Mouse (Mus musculus): ENCODE results near the gene Sap30. TPM values are rescaled to one million over a fixed set of nuclear protein-coding genes. Genes with fewer than 3 reads are reported as not detected.

Gene Sap30
- polyA plus RNA-seq, 1 experiment from 2014 or later = 93.7 TPM

GRCm38 (mm10) chr8:57443289-57443688 lies 44.4 kb downstream of the Sap30 start:
- no peak overlapping the region for H3K27ac ChIP-seq (replicated peaks; ENCODE audit: low read depth, low read length)
- H3K9me3 ChIP-seq (ENCODE audit: control insufficient read depth, low read length) = no peaks in the 10 kb centered on the region
- ATAC-seq (ENCODE audit: insufficient number of reproducible peaks, low FRiP score, low TSS enrichment, low read depth) (no peak), DNase-seq (ENCODE audit: low spot score) (no peak)
- H3K9ac ChIP-seq (ENCODE audit: low read length) = no peak overlapping the region
- H3K4me1 ChIP-seq (ENCODE audit: control insufficient read depth, insufficient read depth, low read length) = no peaks in the 10 kb centered on the region
- WGBS = 75% methylated on average over 4 of the region's 4 CpGs
- H3K4me3 ChIP-seq (ENCODE audit: low read depth, low read length) = no peak overlapping the region
- H3K36me3 ChIP-seq (ENCODE audit: control insufficient read depth, insufficient read depth, low read length) = no peaks in the 10 kb centered on the region
- no peak overlapping the region for H3K4me2 ChIP-seq (ENCODE audit: low read depth, severe bottlenecking)
- H3K27me3 ChIP-seq (ENCODE audit: control insufficient read depth, insufficient read depth, low read length) = no peaks in the 10 kb centered on the region

- DNase-seq (ENCODE audit: low spot score) (no peak), ATAC-seq (ENCODE audit: insufficient number of reproducible peaks, low FRiP score, low TSS enrichment, low read depth) (no peak)
- H3K4me1 ChIP-seq (ENCODE audit: control insufficient read depth, insufficient read depth, low read length) = no peaks in the 10 kb centered on the region
- no peak overlapping the region for H3K4me3 ChIP-seq (ENCODE audit: low read depth, low read length)
- H3K4me2 ChIP-seq (ENCODE audit: low read depth, severe bottlenecking) = no peak overlapping the region
- no peaks in the 10 kb centered on the region for H3K36me3 ChIP-seq (ENCODE audit: control insufficient read depth, insufficient read depth, low read length)
- no peaks in the 10 kb centered on the region for H3K27me3 ChIP-seq (ENCODE audit: control insufficient read depth, insufficient read depth, low read length)
- WGBS = 87% methylated on average over 5 of the region's 5 CpGs
- no peak overlapping the region for H3K9ac ChIP-seq (ENCODE audit: low read length)
- H3K27ac ChIP-seq (replicated peaks; ENCODE audit: low read depth, low read length) = no peak overlapping the region
- H3K9me3 ChIP-seq (ENCODE audit: control insufficient read depth, low read length) = no peaks in the 10 kb centered on the region
Observed at GRCm38 (mm10) chr8:57441556-57441955, 46.1 kb downstream of the Sap30 start.

GRCm38 (mm10) chr8:57441131-57441530 lies 46.5 kb downstream of the Sap30 start:
- H3K27ac ChIP-seq (replicated peaks; ENCODE audit: low read depth, low read length) = no peak overlapping the region
- ATAC-seq (ENCODE audit: insufficient number of reproducible peaks, low FRiP score, low TSS enrichment, low read depth) = no peak
- H3K9ac ChIP-seq (ENCODE audit: low read length) = no peak overlapping the region
- no peaks in the 10 kb centered on the region for H3K4me1 ChIP-seq (ENCODE audit: control insufficient read depth, insufficient read depth, low read length)
- 79% methylated on average over 4 of the region's 4 CpGs for WGBS
- H3K4me3 ChIP-seq (ENCODE audit: low read depth, low read length) = no peak overlapping the region
- H3K27me3 ChIP-seq (ENCODE audit: control insufficient read depth, insufficient read depth, low read length) = no peaks in the 10 kb centered on the region
- no peaks in the 10 kb centered on the region for H3K36me3 ChIP-seq (ENCODE audit: control insufficient read depth, insufficient read depth, low read length)
- H3K4me2 ChIP-seq (ENCODE audit: low read depth, severe bottlenecking) = no peak overlapping the region
- H3K9me3 ChIP-seq (ENCODE audit: control insufficient read depth, low read length) = no peaks in the 10 kb centered on the region
- DNase-seq (ENCODE audit: low spot score) = no peak

- Histone ChIP-seq H3K36me3 (ENCODE audit: control insufficient read depth, insufficient read depth, low read length) (no peaks in the 10 kb centered on the region), H3K4me3 (ENCODE audit: low read depth, low read length) (no peak overlapping the region), H3K4me2 (ENCODE audit: low read depth, severe bottlenecking) (no peak overlapping the region), H3K27me3 (ENCODE audit: control insufficient read depth, insufficient read depth, low read length) (no peaks in the 10 kb centered on the region), H3K9me3 (ENCODE audit: control insufficient read depth, low read length) (no peaks in the 10 kb centered on the region), H3K4me1 (ENCODE audit: control insufficient read depth, insufficient read depth, low read length) (0 out of 2 replicates have a peak, but pooled peaks cover 3% of the 10 kb centered on the region), H3K9ac (ENCODE audit: low read length) (no peak overlapping the region), H3K27ac (replicated peaks; ENCODE audit: low read depth, low read length) (no peak overlapping the region)
- ATAC-seq (ENCODE audit: insufficient number of reproducible peaks, low FRiP score, low TSS enrichment, low read depth) (no peak), DNase-seq (ENCODE audit: low spot score) (no peak)
- WGBS = 80% methylated on average over 9 of the region's 9 CpGs
Observed at GRCm38 (mm10) chr8:57436437-57436796, 51.2 kb downstream of the Sap30 start.

GRCm38 (mm10) chr8:57435768-57436436 lies 51.8 kb downstream of the Sap30 start:
- Histone ChIP-seq H3K9ac (ENCODE audit: low read length) (no peak overlapping the region), H3K36me3 (ENCODE audit: control insufficient read depth, insufficient read depth, low read length) (no peaks in the 10 kb centered on the region), H3K27ac (replicated peaks; ENCODE audit: low read depth, low read length) (no peak overlapping the region; the same call in 1 of the 2 replicates), H3K4me3 (ENCODE audit: low read depth, low read length) (no peak overlapping the region), H3K27me3 (ENCODE audit: control insufficient read depth, insufficient read depth, low read length) (no peaks in the 10 kb centered on the region), H3K4me1 (ENCODE audit: control insufficient read depth, insufficient read depth, low read length) (0 out of 2 replicates have a peak, but pooled peaks cover 3% of the 10 kb centered on the region), H3K4me2 (ENCODE audit: low read depth, severe bottlenecking) (no peak overlapping the region), H3K9me3 (ENCODE audit: control insufficient read depth, low read length) (no peaks in the 10 kb centered on the region)
- WGBS = 37% methylated on average over 18 of the region's 18 CpGs
- ATAC-seq (ENCODE audit: insufficient number of reproducible peaks, low FRiP score, low TSS enrichment, low read depth) (no peak), DNase-seq (ENCODE audit: low spot score) (no peak)

- WGBS = 79% methylated on average over 5 of the region's 5 CpGs
- H3K9ac ChIP-seq (ENCODE audit: low read length) = no peak overlapping the region
- no peak overlapping the region for H3K4me3 ChIP-seq (ENCODE audit: low read depth, low read length)
- 0 out of 2 replicates have a peak, but pooled peaks cover 3% of the 10 kb centered on the region for H3K4me1 ChIP-seq (ENCODE audit: control insufficient read depth, insufficient read depth, low read length)
- no peak overlapping the region for H3K27ac ChIP-seq (replicated peaks; ENCODE audit: low read depth, low read length)
- ATAC-seq (ENCODE audit: insufficient number of reproducible peaks, low FRiP score, low TSS enrichment, low read depth) = no peak
- DNase-seq (ENCODE audit: low spot score) = no peak
- no peaks in the 10 kb centered on the region for H3K27me3 ChIP-seq (ENCODE audit: control insufficient read depth, insufficient read depth, low read length)
- H3K4me2 ChIP-seq (ENCODE audit: low read depth, severe bottlenecking) = no peak overlapping the region
- H3K9me3 ChIP-seq (ENCODE audit: control insufficient read depth, low read length) = no peaks in the 10 kb centered on the region
- no peaks in the 10 kb centered on the region for H3K36me3 ChIP-seq (ENCODE audit: control insufficient read depth, insufficient read depth, low read length)
Observed at GRCm38 (mm10) chr8:57432802-57433201, 54.9 kb downstream of the Sap30 start.

Other genes with a start within 250 kb of the Sap30 start
- 27.3 and 30.3 TPM in 2 replicates for gene Hand2, start 166.9 kb downstream of the Sap30 start, polyA plus RNA-seq (2014; fragmentation: Nextera tagmentation; extraction: Ambion mirVana)
- gene Scrg1, start 31.9 kb downstream of the Sap30 start, polyA plus RNA-seq (2014; fragmentation: Nextera tagmentation; extraction: Ambion mirVana) = 1.1 and 1.4 TPM in 2 replicates
- gene Hmgb2, start 24.0 kb upstream of the Sap30 start, polyA plus RNA-seq (2014; fragmentation: Nextera tagmentation; extraction: Ambion mirVana) = 597 and 671 TPM in 2 replicates
- 18.8 and 22.6 TPM in 2 replicates for gene Galnt7, start 165.2 kb upstream of the Sap30 start, polyA plus RNA-seq (2014; fragmentation: Nextera tagmentation; extraction: Ambion mirVana)